In the genomic region with DNA sequence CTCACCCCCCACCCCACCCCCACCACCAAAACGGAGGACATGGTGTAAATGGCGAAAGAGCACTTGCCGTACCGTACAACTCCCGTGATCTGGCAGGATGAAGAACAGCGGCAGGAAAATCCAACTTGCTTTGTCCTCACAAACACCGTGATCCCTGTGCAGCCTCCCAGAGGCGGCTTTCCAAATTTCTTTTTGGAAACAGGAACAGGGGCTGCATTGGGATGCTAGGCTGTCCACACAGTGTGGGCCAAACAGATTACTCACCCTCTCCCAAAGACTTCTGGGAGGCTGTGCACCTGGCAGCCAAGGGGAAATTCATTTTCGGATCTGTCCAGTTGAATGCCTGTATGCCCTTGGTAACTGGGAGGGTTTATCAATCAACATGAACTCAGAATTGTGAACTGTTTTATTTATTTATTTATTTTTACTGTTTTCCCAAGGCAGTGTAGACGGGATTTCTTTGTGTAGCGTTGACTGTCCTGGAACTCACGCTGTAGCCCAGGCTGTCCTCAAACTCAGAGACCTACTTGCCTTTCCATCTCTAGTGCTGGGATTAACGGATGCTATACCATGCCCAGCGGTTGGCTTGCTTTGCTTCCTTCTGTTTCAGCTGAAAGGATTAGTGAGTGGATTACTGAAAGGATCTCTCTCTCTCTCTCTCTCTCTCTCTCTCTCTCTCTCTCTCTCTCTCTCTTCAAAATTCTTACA, we compare ENCODE assay signal across 9 mouse cellular contexts. TPM values are rescaled to one million over a fixed set of nuclear protein-coding genes. Genes with fewer than 3 reads are reported as not detected.
DNase-seq lines count a peak whose midpoint lies in the region; ATAC-seq lines count a peak whose summit lies in the region.
"Had no signal": no experiment of that assay in that cellular context is flagged by ENCODE, and none has a peak within 500 bp of the region (broad histone marks: within the 10 kb centered on the region; RNA-seq: fewer than 3 reads in every experiment).

No protein-coding gene starts in this region.

- 0 out of 2 replicates have a peak, but pooled peaks have one; percentile 9 for ATAC-seq in forebrain, embryonic 12.5 days (ENCODE audit: low FRiP score)
- peak; percentile 36; the same call in 1 of the 2 replicates for ATAC-seq in neural tube, embryonic 13.5 days (ENCODE audit: low read depth)
- ATAC-seq in inflammation-experienced regulatory T-cells, adult 6 months: no peak

- H3K4me2 ChIP-seq in forebrain, embryonic 12.5 days: no peak overlapping the region
- H3K4me2 ChIP-seq in neural tube, embryonic 13.5 days: no peak overlapping the region
- H3K4me2 ChIP-seq: limb, embryonic 12.5 days had no signal

- no peak overlapping the region for H3K4me3 ChIP-seq in forebrain, embryonic 12.5 days (replicated peaks)
- H3K4me3 ChIP-seq in neural tube, embryonic 13.5 days: no peak overlapping the region
- H3K4me3 ChIP-seq: heart, adult 2 months; limb, embryonic 12.5 days had no signal

- WGBS in forebrain, embryonic 12.5 days: 84% methylated on average over 14 of the region's 14 CpGs
- WGBS in neural tube, embryonic 13.5 days: 89% methylated on average over 14 of the region's 14 CpGs

- DNase-seq in layer of hippocampus, postnatal 14 days (ENCODE audit: low spot score in 2 of 2): peak; percentile 7 to 11
- DNase-seq in layer of hippocampus, postnatal 25 days (ENCODE audit: extremely low spot score in 1 of 2, low spot score in 1 of 2): no peak
- DNase-seq in heart, postnatal 14 days: peak; percentile 13 to 19
- DNase-seq in urinary bladder, postnatal 25 days (ENCODE audit: low spot score): no peak

- H3K9me3 ChIP-seq in forebrain, embryonic 12.5 days: no peaks in the 10 kb centered on the region
- H3K9me3 ChIP-seq in neural tube, embryonic 13.5 days: no peaks in the 10 kb centered on the region
- H3K9me3 ChIP-seq: limb, embryonic 12.5 days had no signal

- H3K27ac ChIP-seq in forebrain, embryonic 12.5 days: no peak overlapping the region
- no peak overlapping the region for H3K27ac ChIP-seq in neural tube, embryonic 13.5 days (replicated peaks)
- H3K27ac ChIP-seq: heart, adult 2 months; limb, embryonic 12.5 days had no signal

- intact Hi-C loops in heart, postnatal 14 days (cut with DNase I): loop anchor here (2.0 to 10.0 kb wide), 2 partner anchors 256 to 406 kb away; no protein-coding TSS in a partner anchor

- no peak overlapping the region for H3K9ac ChIP-seq in forebrain, embryonic 12.5 days
- no peak overlapping the region for H3K9ac ChIP-seq in neural tube, embryonic 13.5 days
- H3K9ac ChIP-seq: limb, embryonic 12.5 days had no signal

- H3K36me3 ChIP-seq in forebrain, embryonic 12.5 days (replicated peaks): no peaks in the 10 kb centered on the region
- no peaks in the 10 kb centered on the region for H3K36me3 ChIP-seq in neural tube, embryonic 13.5 days
- H3K36me3 ChIP-seq: limb, embryonic 12.5 days had no signal

- H3K4me1 ChIP-seq in forebrain, embryonic 12.5 days: no peaks in the 10 kb centered on the region
- no peaks in the 10 kb centered on the region for H3K4me1 ChIP-seq in neural tube, embryonic 13.5 days (replicated peaks)
- H3K4me1 ChIP-seq: limb, embryonic 12.5 days had no signal

- no peaks in the 10 kb centered on the region for H3K27me3 ChIP-seq in forebrain, embryonic 12.5 days
- no peaks in the 10 kb centered on the region for H3K27me3 ChIP-seq in neural tube, embryonic 13.5 days
- H3K27me3 ChIP-seq: limb, embryonic 12.5 days had no signal

RNA-seq across cellular contexts. Expression of a gene that starts 7.1 kb away (rescaled TPM):
- 10 to 100 TPM; 23.1 to 28.3 TPM for total RNA-seq in layer of hippocampus, postnatal 14 days (2021)
- total RNA-seq in layer of hippocampus, postnatal 25 days (2021): 10 to 100 TPM; 22.2 to 24.3 TPM
- 25.1 and 26.8 TPM in 2 replicates for polyA plus RNA-seq in forebrain, embryonic 12.5 days (2016; fragmentation: Nextera tagmentation; extraction: Ambion mirVana)
- 10 to 100 TPM; 66.2 to 70.4 TPM for total RNA-seq in heart, postnatal 14 days (2021)
- 21.7 and 23.1 TPM in 2 replicates for polyA plus RNA-seq in neural tube, embryonic 13.5 days (2015; fragmentation: Nextera tagmentation; extraction: Ambion mirVana)
- polyA plus RNA-seq in inflammation-experienced regulatory T-cells, adult 6 months (2017; shearing (Covaris generic)): 10 to 100 TPM; 19.9 to 25.3 (median 23.4) TPM

Comparison
In these comparisons a context has a peak if more than half of its experiments do, and no peak if none do; other contexts are left out.
1. DNase-seq: peak in layer of hippocampus, postnatal 14 days (2 of 2) and heart, postnatal 14 days (2 of 2); none in layer of hippocampus, postnatal 25 days (0 of 2) and urinary bladder, postnatal 25 days (single experiment).